Mouse (Mus musculus): ENCODE measurements around the gene Cul7.

- no peak for TF ChIP-seq POLR2A (IDR thresholded peaks at IDR 0.05; ENCODE audit: insufficient read length, low read depth)
- TF ChIP-seq MYOD1 (IDR thresholded peaks at IDR 0.05; ENCODE audit: control insufficient read depth in 1 of 3, insufficient read length in 2 of 3, low read depth in 2 of 3), result no peak
- no peak for TF ChIP-seq SRF (IDR thresholded peaks at IDR 0.05; ENCODE audit: control insufficient read depth, insufficient read length, low read depth)
- TF ChIP-seq USF1 (IDR thresholded peaks at IDR 0.05; ENCODE audit: low read depth), result no peak
- no peak for TF ChIP-seq MAX (IDR thresholded peaks at IDR 0.05; ENCODE audit: low read depth)
- no peak for TF ChIP-seq TCF12 (IDR thresholded peaks at IDR 0.05; ENCODE audit: insufficient read depth, poor library complexity, severe bottlenecking)
- TF ChIP-seq POLR2AphosphoS2 (IDR thresholded peaks at IDR 0.05; ENCODE audit: insufficient read length, low read depth), result no peak
Measured at GRCm38 (mm10) chr17:46605126-46605525, 45.0 kb upstream of the Cul7 start.
